Mouse (Mus musculus): ENCODE results near the gene Gm20431. TPM values are rescaled to one million over a fixed set of nuclear protein-coding genes. Genes with fewer than 3 reads are reported as not detected.

Gene Gm20431
- polyA plus RNA-seq, 1 experiment from 2014 or later, result 4.9 TPM

GRCm38 (mm10) chr2:167612122-167612521 is 49.2 kb downstream of the Gm20431 start:
- Histone ChIP-seq H3K9me3 (ENCODE audit: control insufficient read depth, low read length) (0 out of 2 replicates have a peak, but pooled peaks cover 2% of the 10 kb centered on the region), H3K36me3 (ENCODE audit: control insufficient read depth, insufficient read depth, low read length) (peaks cover 52% of the 10 kb centered on the region), H3K4me3 (ENCODE audit: low read depth, low read length) (no peak overlapping the region), H3K9ac (ENCODE audit: low read depth, low read length) (no peak overlapping the region), H3K27me3 (replicated peaks; ENCODE audit: control insufficient read depth, insufficient read depth, low read length) (no peaks in the 10 kb centered on the region), H3K4me1 (replicated peaks; ENCODE audit: control insufficient read depth, insufficient read depth, low read length) (0 out of 2 replicates have a peak, but pooled peaks cover 4% of the 10 kb centered on the region), H3K27ac (ENCODE audit: low read depth, low read length) (no peak overlapping the region), H3K4me2 (no peak overlapping the region)
- 92% methylated on average over 14 of the region's 14 CpGs for WGBS
- ATAC-seq (replicated peaks; ENCODE audit: low FRiP score) (no peak), DNase-seq (ENCODE audit: low spot score) (no peak)

- Histone ChIP-seq H3K4me1 (replicated peaks; ENCODE audit: control insufficient read depth, insufficient read depth, low read length) (0 out of 2 replicates have a peak, but pooled peaks cover 4% of the 10 kb centered on the region), H3K36me3 (ENCODE audit: control insufficient read depth, insufficient read depth, low read length) (peaks cover 44% of the 10 kb centered on the region), H3K27ac (ENCODE audit: low read depth, low read length) (no peak overlapping the region), H3K9ac (ENCODE audit: low read depth, low read length) (no peak overlapping the region), H3K27me3 (replicated peaks; ENCODE audit: control insufficient read depth, insufficient read depth, low read length) (no peaks in the 10 kb centered on the region), H3K9me3 (ENCODE audit: control insufficient read depth, low read length) (0 out of 2 replicates have a peak, but pooled peaks cover 2% of the 10 kb centered on the region), H3K4me2 (no peak overlapping the region), H3K4me3 (ENCODE audit: low read depth, low read length) (no peak overlapping the region)
- WGBS, result 71% methylated on average over 10 of the region's 10 CpGs
- no peak for DNase-seq (ENCODE audit: low spot score)
- peak; percentile 64 for ATAC-seq (replicated peaks; ENCODE audit: low FRiP score)
These were observed 50.0 kb downstream of the Gm20431 start for GRCm38 (mm10) chr2:167611287-167611686.

GRCm38 (mm10) chr2:167606745-167607123 is 54.6 kb downstream of the Gm20431 start:
- Histone ChIP-seq H3K27ac (ENCODE audit: low read depth, low read length) (no peak overlapping the region), H3K9me3 (ENCODE audit: control insufficient read depth, low read length) (no peaks in the 10 kb centered on the region), H3K4me1 (replicated peaks; ENCODE audit: control insufficient read depth, insufficient read depth, low read length) (peaks cover 4% of the 10 kb centered on the region; the same call in 1 of the 2 replicates), H3K9ac (ENCODE audit: low read depth, low read length) (no peak overlapping the region), H3K4me3 (ENCODE audit: low read depth, low read length) (no peak overlapping the region), H3K27me3 (replicated peaks; ENCODE audit: control insufficient read depth, insufficient read depth, low read length) (no peaks in the 10 kb centered on the region), H3K4me2 (no peak overlapping the region), H3K36me3 (ENCODE audit: control insufficient read depth, insufficient read depth, low read length) (peaks cover 15% of the 10 kb centered on the region)
- DNase-seq (ENCODE audit: low spot score) (no peak), ATAC-seq (replicated peaks; ENCODE audit: low FRiP score) (no peak)
- 82% methylated on average over 4 of the region's 4 CpGs for WGBS

- Histone ChIP-seq H3K4me3 (ENCODE audit: low read depth, low read length) (no peak overlapping the region), H3K4me2 (no peak overlapping the region), H3K27ac (ENCODE audit: low read depth, low read length) (no peak overlapping the region), H3K36me3 (ENCODE audit: control insufficient read depth, insufficient read depth, low read length) (peaks cover 15% of the 10 kb centered on the region), H3K4me1 (replicated peaks; ENCODE audit: control insufficient read depth, insufficient read depth, low read length) (peaks cover 2% of the 10 kb centered on the region; the same call in 1 of the 2 replicates), H3K9me3 (ENCODE audit: control insufficient read depth, low read length) (no peaks in the 10 kb centered on the region), H3K9ac (ENCODE audit: low read depth, low read length) (no peak overlapping the region), H3K27me3 (replicated peaks; ENCODE audit: control insufficient read depth, insufficient read depth, low read length) (no peaks in the 10 kb centered on the region)
- 73% methylated on average over 17 of the region's 17 CpGs for WGBS
- DNase-seq (ENCODE audit: low spot score) (no peak), ATAC-seq (replicated peaks; ENCODE audit: low FRiP score) (no peak; the same call in 1 of the 2 replicates)
These were observed 55.2 kb downstream of the Gm20431 start for GRCm38 (mm10) chr2:167605817-167606744.

- H3K27me3 ChIP-seq (replicated peaks; ENCODE audit: control insufficient read depth, insufficient read depth, low read length), result no peaks in the 10 kb centered on the region
- WGBS, result 26% methylated on average over 11 of the region's 11 CpGs
- H3K9ac ChIP-seq (ENCODE audit: low read depth, low read length), result no peak overlapping the region
These were observed 56.0 kb downstream of the Gm20431 start for GRCm38 (mm10) chr2:167605178-167605794.

GRCm38 (mm10) chr2:167602978-167603377 is 58.3 kb downstream of the Gm20431 start:
- Histone ChIP-seq H3K9me3 (ENCODE audit: control insufficient read depth, low read length) (no peaks in the 10 kb centered on the region), H3K27me3 (replicated peaks; ENCODE audit: control insufficient read depth, insufficient read depth, low read length) (no peaks in the 10 kb centered on the region), H3K4me2 (no peak overlapping the region), H3K27ac (ENCODE audit: low read depth, low read length) (no peak overlapping the region), H3K9ac (ENCODE audit: low read depth, low read length) (no peak overlapping the region), H3K4me1 (replicated peaks; ENCODE audit: control insufficient read depth, insufficient read depth, low read length) (peaks cover 2% of the 10 kb centered on the region; the same call in 1 of the 2 replicates), H3K4me3 (ENCODE audit: low read depth, low read length) (no peak overlapping the region), H3K36me3 (ENCODE audit: control insufficient read depth, insufficient read depth, low read length) (peaks cover 2% of the 10 kb centered on the region; the same call in 1 of the 2 replicates)
- ATAC-seq (replicated peaks; ENCODE audit: low FRiP score) (no peak), DNase-seq (ENCODE audit: low spot score) (no peak)
- WGBS, result 40% methylated on average over 5 of the region's 5 CpGs

More at GRCm38 (mm10) chr2:167605178-167605794, 56.0 kb downstream of the Gm20431 start:
- peak; percentile 79 for DNase-seq (ENCODE audit: low spot score)
- peaks cover 2% of the 10 kb centered on the region; the same call in 1 of the 2 replicates for H3K4me1 ChIP-seq (replicated peaks; ENCODE audit: control insufficient read depth, insufficient read depth, low read length)
- peaks cover 15% of the 10 kb centered on the region for H3K36me3 ChIP-seq (ENCODE audit: control insufficient read depth, insufficient read depth, low read length)
- no peak overlapping the region for H3K4me2 ChIP-seq
- H3K4me3 ChIP-seq (ENCODE audit: low read depth, low read length), result no peak overlapping the region
- peak; percentile 69; the same call in 1 of the 2 replicates for ATAC-seq (replicated peaks; ENCODE audit: low FRiP score)
- H3K27ac ChIP-seq (ENCODE audit: low read depth, low read length), result no peak overlapping the region
- H3K9me3 ChIP-seq (ENCODE audit: control insufficient read depth, low read length), result no peaks in the 10 kb centered on the region

GRCm38 (mm10) chr2:167602364-167602763 is 58.9 kb downstream of the Gm20431 start:
- no peak for DNase-seq (ENCODE audit: low spot score)
- Histone ChIP-seq H3K27me3 (replicated peaks; ENCODE audit: control insufficient read depth, insufficient read depth, low read length) (no peaks in the 10 kb centered on the region), H3K4me1 (replicated peaks; ENCODE audit: control insufficient read depth, insufficient read depth, low read length) (peaks cover 6% of the 10 kb centered on the region), H3K9me3 (ENCODE audit: control insufficient read depth, low read length) (no peaks in the 10 kb centered on the region), H3K27ac (ENCODE audit: low read depth, low read length) (no peak overlapping the region), H3K4me2 (no peak overlapping the region), H3K36me3 (ENCODE audit: control insufficient read depth, insufficient read depth, low read length) (peaks cover 2% of the 10 kb centered on the region; the same call in 1 of the 2 replicates), H3K4me3 (ENCODE audit: low read depth, low read length) (no peak overlapping the region), H3K9ac (ENCODE audit: low read depth, low read length) (no peak overlapping the region)
- no peak for ATAC-seq (replicated peaks; ENCODE audit: low FRiP score)
- 75% methylated on average over 2 of the region's 2 CpGs for WGBS

- no peak overlapping the region for H3K4me3 ChIP-seq (ENCODE audit: low read depth, low read length)
- no peak overlapping the region for H3K27ac ChIP-seq (ENCODE audit: low read depth, low read length)
- no peak overlapping the region for H3K4me2 ChIP-seq
- no peaks in the 10 kb centered on the region for H3K27me3 ChIP-seq (replicated peaks; ENCODE audit: control insufficient read depth, insufficient read depth, low read length)
- ATAC-seq (replicated peaks; ENCODE audit: low FRiP score) (no peak), DNase-seq (ENCODE audit: low spot score) (no peak)
- no peak overlapping the region for H3K9ac ChIP-seq (ENCODE audit: low read depth, low read length)
- no peaks in the 10 kb centered on the region for H3K9me3 ChIP-seq (ENCODE audit: control insufficient read depth, low read length)
- peaks cover 18% of the 10 kb centered on the region for H3K4me1 ChIP-seq (replicated peaks; ENCODE audit: control insufficient read depth, insufficient read depth, low read length)
- 76% methylated on average over 8 of the region's 8 CpGs for WGBS
- H3K36me3 ChIP-seq (ENCODE audit: control insufficient read depth, insufficient read depth, low read length), result no peaks in the 10 kb centered on the region
These were observed 60.8 kb downstream of the Gm20431 start for GRCm38 (mm10) chr2:167600481-167600995.

Measured in liver, embryonic 11.5 days (tissue).